Mouse (Mus musculus) urinary bladder, postnatal 14 days (tissue): ENCODE data around the gene Apc2.

Experiments used
- DNase-seq: peaks from one replicate; pipeline ENCODE4 v3.0.0; 2021; ENCODE audit warnings: low spot score

Gene Apc2

GRCm38 (mm10) chr10:80294311-80294710 is 1.5 kb upstream of the Apc2 start:
- no peak for DNase-seq

- DNase-seq: no peak
These were observed 931 bp upstream of the Apc2 start for GRCm38 (mm10) chr10:80294788-80295303.

- no peak for DNase-seq
These were observed 1.0 kb downstream of the Apc2 start for GRCm38 (mm10) chr10:80296824-80297223.

GRCm38 (mm10) chr10:80297526-80298133 is 1.9 kb downstream of the Apc2 start:
- DNase-seq: no peak

- no peak for DNase-seq
These were observed 2.9 kb downstream of the Apc2 start for GRCm38 (mm10) chr10:80298571-80299281.

GRCm38 (mm10) chr10:80299301-80299700 is 3.5 kb downstream of the Apc2 start:
- DNase-seq: no peak

GRCm38 (mm10) chr10:80299824-80300223 is 4.0 kb downstream of the Apc2 start:
- no peak for DNase-seq

- DNase-seq: no peak
These were observed 5.0 kb downstream of the Apc2 start for GRCm38 (mm10) chr10:80300672-80301181.

- no peak for DNase-seq
These were observed 5.7 kb downstream of the Apc2 start for GRCm38 (mm10) chr10:80301256-80302081.

- DNase-seq: no peak
These were observed 6.2 kb downstream of the Apc2 start for GRCm38 (mm10) chr10:80302082-80302355.

- peak; percentile 57 for DNase-seq
These were observed 6.7 kb downstream of the Apc2 start for GRCm38 (mm10) chr10:80302471-80302881.

- no peak for DNase-seq
These were observed 8.7 kb downstream of the Apc2 start for GRCm38 (mm10) chr10:80304458-80304857.

GRCm38 (mm10) chr10:80304862-80305261 is 9.1 kb downstream of the Apc2 start:
- no peak for DNase-seq

GRCm38 (mm10) chr10:80311560-80311959 is 15.8 kb downstream of the Apc2 start:
- DNase-seq: no peak

GRCm38 (mm10) chr10:80312586-80313504 is 17.1 kb downstream of the Apc2 start:
- DNase-seq: no peak

- DNase-seq: no peak
These were observed 17.9 kb downstream of the Apc2 start for GRCm38 (mm10) chr10:80313627-80314201.

GRCm38 (mm10) chr10:80314494-80315001 is 18.8 kb downstream of the Apc2 start:
- no peak for DNase-seq

GRCm38 (mm10) chr10:80315315-80315714 is 19.5 kb downstream of the Apc2 start:
- DNase-seq: no peak

- no peak for DNase-seq
These were observed 20.6 kb downstream of the Apc2 start for GRCm38 (mm10) chr10:80316359-80316781.

- no peak for DNase-seq
These were observed 21.2 kb downstream of the Apc2 start for GRCm38 (mm10) chr10:80317011-80317410.

GRCm38 (mm10) chr10:80320340-80320760 is 24.6 kb downstream of the Apc2 start, which contains the start of gene 2310011J03Rik:
2310011J03Rik (minus strand) TSS chr10:80320537.
- DNase-seq: peak; percentile 94
